Mouse (Mus musculus) liver, adult (tissue): Measurements from ENCODE around the gene Mak.
A peak's percentile ranks its signal among the peaks of the same experiment; 100 is the strongest.

Experiments
- GATA4 ChIP-seq: IDR thresholded peaks from 2 replicates; pipeline ENCODE4 v1.6.1; 2014; ENCODE audit warnings: mild to moderate bottlenecking, low read length; ENCODE audit not compliant: insufficient replicate concordance

Mak gene

DNA sequence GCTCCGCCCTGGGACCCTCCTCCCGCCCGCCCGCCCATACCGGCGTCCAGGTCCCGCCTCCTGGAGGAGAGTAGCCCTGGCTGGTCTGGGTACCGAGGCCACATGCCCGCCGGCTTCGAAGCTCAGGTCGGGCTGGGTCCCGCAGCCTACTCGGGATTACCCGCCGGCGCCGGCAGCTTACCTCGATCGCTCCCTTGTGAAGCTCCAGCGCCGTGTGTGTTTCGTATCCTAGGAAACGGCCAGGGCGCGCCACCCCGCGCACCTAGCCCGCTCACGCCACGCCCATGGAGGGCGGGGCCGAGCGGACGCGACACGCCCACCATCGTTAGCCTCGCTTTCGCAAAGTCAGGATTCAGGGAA lies at the start of gene Mak:
Gene Mak (minus strand): TSS at position 286 of the 360 bp plus-strand sequence.
- no peak for TF ChIP-seq GATA4

DNA sequence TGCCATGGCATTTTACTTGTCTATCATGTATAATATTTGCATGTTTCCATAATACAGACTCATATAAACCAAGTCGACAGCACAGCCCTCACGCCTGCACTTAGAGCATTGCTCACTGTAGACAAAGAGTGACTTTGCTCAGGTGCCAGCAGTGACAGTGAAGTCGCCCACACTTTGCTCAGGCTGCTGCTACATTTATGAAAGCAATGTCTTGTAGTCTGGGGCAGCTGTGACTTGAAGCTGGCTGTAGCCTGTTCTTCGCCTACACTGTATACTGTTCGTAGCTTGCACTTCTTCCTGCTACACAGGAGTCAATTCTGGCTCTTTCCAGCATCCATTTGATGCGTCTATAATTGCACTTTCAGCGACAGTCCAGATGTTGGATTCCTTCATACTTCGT lies 49.6 kb upstream of the Mak start:
- TF ChIP-seq GATA4: no peak

DNA sequence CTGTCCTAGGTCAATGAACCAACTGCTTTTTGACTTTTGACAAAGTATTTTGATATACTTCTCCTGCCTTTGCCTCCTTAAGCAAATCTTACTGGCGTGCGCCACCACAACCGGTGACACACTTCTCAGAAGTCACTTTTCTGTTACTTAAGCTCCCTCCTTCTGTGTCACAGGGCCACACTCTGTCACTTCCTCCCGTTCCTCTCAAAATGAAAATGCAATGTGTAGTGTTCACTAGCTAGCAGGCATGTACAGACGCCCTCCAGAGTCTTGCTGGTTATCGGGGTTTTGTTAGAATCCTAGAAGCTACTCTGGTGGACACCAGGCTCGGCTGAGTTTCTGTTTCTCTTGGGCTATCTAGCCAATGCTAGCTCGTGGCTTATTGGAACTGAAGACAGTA lies 48.8 kb upstream of the Mak start:
- no peak for TF ChIP-seq GATA4

DNA sequence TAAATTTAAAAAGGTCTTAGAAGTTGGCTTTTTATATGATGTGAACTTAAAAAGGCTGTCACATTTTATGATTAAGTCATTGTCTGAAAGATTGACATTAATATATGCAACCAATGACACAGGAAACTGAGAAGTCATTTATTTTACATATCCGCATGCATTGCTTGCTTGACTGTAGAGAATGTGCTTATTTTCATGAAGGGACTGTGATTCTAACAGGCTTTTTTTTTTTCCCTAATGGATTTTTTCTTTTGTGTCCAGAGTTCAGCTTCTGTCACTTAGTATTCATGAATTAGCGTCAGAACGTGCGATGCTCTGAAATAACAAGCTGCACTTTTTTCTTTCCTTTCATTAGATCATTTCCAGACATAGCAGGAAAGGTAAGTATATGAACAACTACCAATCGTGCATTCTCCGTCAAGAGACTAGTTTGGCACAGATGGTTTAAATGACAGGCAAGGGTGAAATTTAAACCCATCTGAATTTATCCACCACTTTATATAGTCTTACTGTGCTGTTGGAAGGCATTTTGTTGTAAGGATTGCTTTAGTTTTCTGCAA lies 44.2 kb upstream of the Mak start:
- TF ChIP-seq GATA4: no peak

DNA sequence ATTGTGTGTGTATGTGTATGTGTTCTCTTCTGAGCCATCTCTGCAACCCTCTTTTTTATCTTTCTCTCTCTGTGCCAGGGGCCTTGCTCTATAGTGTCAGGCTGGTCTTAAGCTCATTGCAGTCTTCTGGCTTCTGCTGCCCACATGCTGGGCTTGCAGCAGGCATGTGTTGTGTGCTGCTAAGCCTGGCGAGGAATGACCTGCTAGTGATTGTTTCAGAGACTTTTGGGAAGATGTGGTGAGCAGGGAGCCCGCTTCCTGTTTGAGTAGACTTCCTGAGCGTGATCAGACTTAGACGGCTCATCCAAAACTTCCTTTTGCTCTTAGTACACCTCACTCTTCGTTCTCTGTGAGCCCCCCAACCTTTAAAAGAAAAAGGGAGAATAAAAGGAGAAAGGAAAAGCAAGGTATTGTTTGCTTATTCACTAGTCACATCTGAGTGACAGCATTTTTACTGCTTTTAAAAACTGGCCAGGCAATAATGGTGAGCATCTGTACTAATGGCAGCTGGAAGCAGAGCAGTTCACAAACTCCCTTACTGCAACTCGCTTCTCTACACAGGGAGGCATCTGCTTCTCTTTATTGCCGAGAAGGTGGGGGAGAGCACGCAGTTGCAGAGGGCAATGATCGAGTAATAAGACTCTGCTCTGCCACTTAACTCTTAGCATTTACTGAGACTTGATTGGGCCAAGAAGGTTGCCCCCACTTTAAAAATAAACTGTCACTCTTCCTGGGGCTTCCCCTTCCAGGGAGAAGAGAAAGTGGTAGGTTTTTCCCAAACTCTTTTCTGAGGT lies 39.8 kb upstream of the Mak start:
- TF ChIP-seq GATA4: no peak

DNA sequence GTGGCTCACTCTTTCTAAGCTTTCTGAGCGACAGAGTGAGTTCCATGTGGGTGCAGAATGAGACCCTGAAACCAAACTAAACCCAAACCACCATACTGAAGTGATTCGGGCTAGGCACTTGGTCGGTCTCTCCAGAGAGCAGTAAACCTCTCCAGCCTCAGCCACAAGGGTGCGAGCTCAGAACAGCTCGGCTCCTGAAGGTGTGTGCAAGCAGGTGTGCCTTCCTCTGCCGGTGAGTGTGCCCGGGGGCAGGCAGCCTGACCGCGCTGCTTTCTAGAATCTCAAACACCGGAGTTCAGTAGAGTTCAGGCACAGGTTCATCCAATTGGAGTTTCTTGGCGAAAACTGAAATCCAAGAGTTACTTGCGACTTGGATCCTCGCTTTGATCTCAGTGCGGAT lies 34.4 kb upstream of the Mak start, which contains the start of gene Sycp2l:
Gene Sycp2l (plus strand): TSS at position 368 of the 400 bp plus-strand sequence.
- TF ChIP-seq GATA4: no peak

DNA sequence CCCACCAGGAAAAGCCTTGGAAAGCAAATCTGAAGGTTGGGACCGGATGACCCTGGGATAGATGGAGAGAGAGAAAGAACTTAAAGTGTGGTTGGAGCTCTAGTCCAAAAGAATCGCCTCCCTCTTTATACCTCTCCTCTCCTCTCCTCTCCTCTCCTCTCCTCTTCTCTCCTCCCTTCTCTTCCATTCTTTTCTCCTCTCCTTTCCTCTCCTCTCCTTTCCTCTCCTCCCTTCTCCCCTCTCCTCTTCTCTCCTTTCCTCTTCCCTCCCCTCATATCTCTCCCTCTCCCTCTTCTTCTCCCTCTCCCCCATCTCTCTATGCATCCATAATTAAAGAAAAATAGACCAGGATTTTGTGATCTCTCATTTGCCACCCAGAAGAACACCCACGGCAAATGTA lies 31.4 kb upstream of the Mak start, which contains the start of gene Gcm2:
Gene Gcm2 (minus strand): TSS at position 101 of the 400 bp plus-strand sequence.
- TF ChIP-seq GATA4: no peak

DNA sequence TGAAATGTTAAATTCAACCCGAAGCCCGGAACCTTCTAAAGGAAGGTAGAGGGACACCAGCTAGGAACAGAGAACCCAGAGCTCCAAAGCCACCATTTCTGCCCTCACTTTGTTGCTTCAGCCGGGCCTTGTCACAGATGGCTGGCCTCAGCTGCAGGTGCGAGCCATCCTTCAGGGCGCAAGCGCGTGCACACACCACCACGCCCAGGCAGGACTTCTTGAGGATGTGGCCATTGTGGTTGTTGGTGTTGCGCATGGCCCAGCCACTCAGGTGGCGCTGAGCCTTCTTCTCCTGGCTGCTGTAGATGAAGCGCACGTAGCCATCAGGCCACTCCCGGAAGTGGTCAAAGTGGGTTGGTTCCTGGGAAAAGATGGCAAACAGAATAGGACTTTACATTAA lies 26.0 kb upstream of the Mak start:
- no peak for TF ChIP-seq GATA4

DNA sequence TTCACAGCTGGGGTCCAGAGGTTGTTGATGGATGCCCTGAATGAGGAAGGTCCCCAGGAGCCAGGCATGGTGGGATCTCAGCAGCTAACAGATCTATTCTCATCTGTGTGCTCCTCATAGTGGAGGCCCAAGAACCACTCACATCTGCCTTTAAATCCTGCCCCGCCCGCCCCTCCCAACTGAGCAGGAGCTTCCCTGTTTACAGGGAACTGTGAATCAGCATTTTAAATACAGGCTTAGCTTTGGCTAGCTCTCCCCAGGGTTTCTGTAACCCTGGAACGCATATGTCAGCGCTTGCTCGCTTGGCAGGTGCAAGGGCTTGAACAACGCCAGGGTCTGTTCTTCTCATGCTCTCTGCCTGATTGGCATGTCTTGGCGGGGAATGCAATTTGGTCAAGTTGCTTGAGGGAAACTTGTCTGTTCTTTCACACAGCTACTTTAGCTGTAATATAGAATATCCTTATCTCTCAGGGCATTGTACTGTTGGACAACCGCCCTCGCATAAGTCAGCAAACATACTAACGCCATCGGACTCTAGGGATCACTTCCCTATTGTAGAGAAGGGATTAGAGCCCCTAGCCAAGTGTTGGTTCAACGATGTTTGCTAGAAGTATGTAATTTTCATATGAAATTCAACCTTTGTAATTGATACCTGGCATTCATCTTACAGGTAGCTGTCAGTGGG lies 24.5 kb upstream of the Mak start:
- no peak for TF ChIP-seq GATA4

DNA sequence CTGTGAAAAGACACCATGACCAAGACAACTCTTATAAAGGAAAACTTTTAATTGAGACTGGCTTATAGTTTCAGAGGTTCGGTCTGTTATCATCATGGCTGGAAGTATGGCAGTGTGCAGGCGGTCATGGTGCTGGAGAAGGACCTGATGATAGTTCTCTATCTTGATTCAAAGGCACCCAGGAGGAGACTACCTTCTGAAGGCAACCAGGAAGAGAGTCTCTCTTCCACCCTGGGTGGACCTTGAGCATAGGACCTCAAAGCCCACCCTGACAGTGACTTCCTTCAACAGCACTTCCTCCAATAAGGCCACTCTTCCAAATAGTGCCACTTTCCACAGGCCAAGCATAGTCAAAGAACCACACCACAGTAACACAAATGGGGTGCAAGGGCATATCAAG lies 20.5 kb upstream of the Mak start:
- TF ChIP-seq GATA4: no peak

DNA sequence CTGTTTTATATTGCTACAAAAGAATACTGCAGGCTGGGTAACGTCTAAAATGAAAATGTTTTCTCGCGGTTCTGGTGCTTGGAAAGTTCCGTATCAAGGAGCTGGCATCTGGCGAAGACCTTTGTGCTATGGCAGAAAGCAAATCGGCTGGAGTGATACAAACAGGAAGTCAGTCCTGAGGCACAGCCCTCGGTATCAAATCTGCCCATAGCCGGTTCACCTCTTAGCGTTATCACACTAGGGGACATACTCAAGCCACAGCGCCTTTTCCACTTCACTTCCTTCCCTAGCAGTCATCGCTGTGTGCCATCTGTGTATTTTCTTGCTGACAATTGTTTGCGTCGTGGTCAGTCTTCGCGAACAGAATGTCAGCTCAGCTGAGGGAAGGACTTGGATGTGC lies 18.8 kb upstream of the Mak start:
- 0 out of 2 replicates have a peak, but pooled peaks have one; percentile 24 for TF ChIP-seq GATA4

DNA sequence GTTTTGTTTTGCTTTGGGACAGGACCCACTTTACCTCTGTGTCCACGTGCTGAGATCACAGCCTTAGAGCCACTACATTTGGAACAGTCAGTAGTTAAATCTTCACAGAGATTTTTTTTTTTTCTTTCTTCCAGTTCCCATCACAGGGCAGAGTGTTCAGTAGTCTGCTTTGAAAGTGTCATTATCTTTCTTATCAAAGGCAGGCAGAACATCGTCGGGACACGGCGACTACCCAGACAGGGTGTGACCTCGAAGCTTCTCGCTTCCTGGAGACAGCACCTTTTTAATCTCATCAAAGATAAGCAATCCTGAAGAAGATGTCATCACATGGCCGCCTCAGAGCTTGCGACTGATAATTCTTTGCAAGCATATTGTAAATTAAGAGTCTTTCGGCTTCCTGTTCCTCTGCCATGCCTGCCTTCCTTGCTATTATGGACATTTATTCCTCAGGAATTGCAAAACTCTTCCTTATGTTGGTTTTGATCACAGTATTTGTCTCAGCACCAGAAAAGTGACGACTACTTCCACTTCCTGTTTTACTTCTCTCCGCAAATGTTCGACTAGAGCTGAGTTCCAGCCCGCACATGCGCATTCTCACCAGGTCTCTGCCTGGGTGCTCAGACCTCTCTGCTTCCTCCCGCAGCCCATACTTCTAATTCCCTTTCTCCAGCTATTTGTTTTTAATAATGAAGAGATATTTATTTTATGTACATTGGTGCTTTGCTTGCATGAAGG lies 18.0 kb upstream of the Mak start:
- TF ChIP-seq GATA4: no peak

DNA sequence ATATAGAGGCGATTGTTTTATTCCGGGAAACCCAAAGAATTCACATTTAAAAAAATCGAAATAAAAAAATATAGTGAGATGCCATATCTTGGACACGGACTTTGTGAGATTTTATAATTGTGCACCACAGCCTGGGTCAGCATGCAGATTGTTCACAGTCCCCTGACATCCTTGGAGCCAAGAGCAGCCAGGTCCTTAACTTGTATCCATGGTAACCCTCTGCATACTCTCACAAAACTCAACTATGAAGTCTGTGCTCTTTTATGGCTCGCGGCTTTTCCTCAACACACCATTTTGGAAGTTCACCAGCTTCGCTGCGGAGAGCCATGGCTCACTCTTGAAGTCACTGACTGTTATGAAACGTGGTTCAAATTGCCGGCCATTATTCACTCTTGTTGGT lies 14.7 kb upstream of the Mak start:
- TF ChIP-seq GATA4: no peak

DNA sequence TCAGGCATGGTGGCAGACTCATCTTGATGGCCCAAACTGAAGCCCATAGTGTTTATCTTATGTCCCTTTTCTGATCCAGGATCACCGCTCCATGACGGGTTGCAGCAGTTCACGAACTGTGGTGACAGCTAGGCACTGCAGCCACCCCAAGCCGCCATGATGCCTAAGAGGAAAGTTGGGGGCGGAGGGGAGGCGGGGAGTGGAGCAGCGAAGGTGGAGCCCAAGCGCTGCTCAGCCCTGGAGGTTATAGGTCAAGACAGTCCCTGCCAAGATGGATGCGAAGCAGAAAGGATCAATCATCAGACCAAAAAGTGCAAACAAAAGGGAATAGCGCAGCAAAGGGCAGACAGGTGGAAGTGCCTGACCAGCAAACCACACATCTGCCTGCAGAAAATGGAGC lies 11.8 kb upstream of the Mak start:
- TF ChIP-seq GATA4: no peak

DNA sequence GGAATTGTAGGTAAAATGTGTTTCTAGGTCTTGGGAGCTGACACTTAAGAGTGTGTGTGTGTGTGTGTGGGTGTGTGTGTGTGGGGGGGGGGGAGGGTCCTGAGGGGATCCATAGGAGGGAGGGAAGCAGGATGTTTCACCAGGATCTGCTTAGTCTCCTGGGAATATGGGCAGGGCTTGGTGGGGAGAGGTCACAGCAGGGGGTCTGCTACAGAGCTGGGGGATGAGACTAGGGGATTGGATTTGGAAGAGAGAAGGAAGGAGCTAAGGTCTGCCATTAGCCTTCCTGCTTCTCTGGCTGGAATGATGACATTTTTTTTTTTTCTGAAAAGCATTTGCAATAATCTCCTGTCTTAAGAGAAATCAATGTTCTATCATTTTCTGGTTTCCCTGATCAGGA lies 9.2 kb upstream of the Mak start:
- TF ChIP-seq GATA4: no peak
